9 mouse cellular contexts compared by ENCODE assay signal in genomic region chr15:36399355-36400012, GRCm38 (mm10).
DNase-seq lines count a peak whose midpoint lies in the region; ATAC-seq and TF ChIP-seq lines count a peak whose summit lies in the region.
"Had no signal": no experiment of that assay in that cellular context is flagged by ENCODE, and none has a peak within 500 bp of the region (broad histone marks: within the 10 kb centered on the region; RNA-seq: fewer than 3 reads in every experiment).

No protein-coding gene starts in this region.

- no peak for TF ChIP-seq CTCF in intestine, postnatal 0 days (IDR thresholded peaks at IDR 0.05; ENCODE audit: low read depth)

- no peak overlapping the region for H3K4me3 ChIP-seq in intestine, embryonic 14.5 days (ENCODE audit: low read depth, low read length)
- H3K4me3 ChIP-seq in intestine, postnatal 0 days (ENCODE audit: low read depth, low read length): no peak overlapping the region

- intact Hi-C loops in heart, postnatal 14 days (cut with DNase I): no loop called here

- no peak for DNase-seq in intestine, embryonic 14.5 days (ENCODE audit: low spot score)
- peak; percentile 6 for DNase-seq in gastrocnemius, postnatal 25 days
- DNase-seq in heart, postnatal 14 days: peak; percentile 16 to 65
- DNase-seq in lung, postnatal 14 days: peak; percentile 38
- DNase-seq in adrenal gland, postnatal 25 days: no peak
- DNase-seq in embryo, embryonic 11 days: no peak

- H3K27me3 ChIP-seq in intestine, embryonic 14.5 days (replicated peaks; ENCODE audit: control insufficient read depth, insufficient read depth, low read length): no peaks in the 10 kb centered on the region
- no peaks in the 10 kb centered on the region for H3K27me3 ChIP-seq in intestine, postnatal 0 days (replicated peaks; ENCODE audit: control insufficient read depth, insufficient read depth, low read length)

- ATAC-seq in intestine, embryonic 14.5 days (replicated peaks; ENCODE audit: low FRiP score, low TSS enrichment, low read depth): no peak
- no peak for ATAC-seq in intestine, postnatal 0 days
- ATAC-seq in granulocyte monocyte progenitor cell, adult 5-6 weeks (replicated peaks; ENCODE audit: poor library complexity, severe bottlenecking): no peak

- H3K4me1 ChIP-seq in intestine, embryonic 14.5 days (replicated peaks; ENCODE audit: control insufficient read depth, insufficient read depth, low read length): peaks cover 9% of the 10 kb centered on the region
- H3K4me1 ChIP-seq in intestine, postnatal 0 days (replicated peaks; ENCODE audit: control insufficient read depth, insufficient read depth, low read length): no peaks in the 10 kb centered on the region; the same call in 1 of the 2 replicates

- no peaks in the 10 kb centered on the region for H3K36me3 ChIP-seq in intestine, embryonic 14.5 days (ENCODE audit: control insufficient read depth, insufficient read depth, low read length)
- no peaks in the 10 kb centered on the region for H3K36me3 ChIP-seq in intestine, postnatal 0 days (ENCODE audit: control insufficient read depth, insufficient read depth)
- H3K36me3 ChIP-seq: G1E had no signal

- H3K4me2 ChIP-seq in intestine, embryonic 14.5 days (ENCODE audit: low read length): no peak overlapping the region
- no peak overlapping the region for H3K4me2 ChIP-seq in intestine, postnatal 0 days (replicated peaks; ENCODE audit: low read depth)

- H3K9ac ChIP-seq in intestine, embryonic 14.5 days (ENCODE audit: low read length): no peak overlapping the region
- H3K9ac ChIP-seq in intestine, postnatal 0 days (ENCODE audit: low read depth, low read length): no peak overlapping the region

- no peaks in the 10 kb centered on the region for H3K9me3 ChIP-seq in intestine, embryonic 14.5 days (ENCODE audit: control insufficient read depth, low read length)
- H3K9me3 ChIP-seq in intestine, postnatal 0 days (ENCODE audit: control insufficient read depth): no peaks in the 10 kb centered on the region
- H3K9me3 ChIP-seq: G1E had no signal

- peak overlapping the region; percentile 47; the same call in 1 of the 2 replicates for H3K27ac ChIP-seq in intestine, embryonic 14.5 days (ENCODE audit: low read depth)
- no peak overlapping the region for H3K27ac ChIP-seq in intestine, postnatal 0 days (ENCODE audit: low read depth, low read length)

- 40% methylated on average over 7 of the region's 7 CpGs for WGBS in intestine, embryonic 14.5 days
- 32% methylated on average over 7 of the region's 7 CpGs for WGBS in intestine, postnatal 0 days

Comparison
In these comparisons a context has a peak if more than half of its experiments do, and no peak if none do; other contexts are left out.
1. DNase-seq: peak in gastrocnemius, postnatal 25 days (single experiment), heart, postnatal 14 days (2 of 2) and lung, postnatal 14 days (single experiment); none in intestine, embryonic 14.5 days (single experiment), adrenal gland, postnatal 25 days (single experiment) and embryo, embryonic 11 days (single experiment).